In the genomic region with DNA sequence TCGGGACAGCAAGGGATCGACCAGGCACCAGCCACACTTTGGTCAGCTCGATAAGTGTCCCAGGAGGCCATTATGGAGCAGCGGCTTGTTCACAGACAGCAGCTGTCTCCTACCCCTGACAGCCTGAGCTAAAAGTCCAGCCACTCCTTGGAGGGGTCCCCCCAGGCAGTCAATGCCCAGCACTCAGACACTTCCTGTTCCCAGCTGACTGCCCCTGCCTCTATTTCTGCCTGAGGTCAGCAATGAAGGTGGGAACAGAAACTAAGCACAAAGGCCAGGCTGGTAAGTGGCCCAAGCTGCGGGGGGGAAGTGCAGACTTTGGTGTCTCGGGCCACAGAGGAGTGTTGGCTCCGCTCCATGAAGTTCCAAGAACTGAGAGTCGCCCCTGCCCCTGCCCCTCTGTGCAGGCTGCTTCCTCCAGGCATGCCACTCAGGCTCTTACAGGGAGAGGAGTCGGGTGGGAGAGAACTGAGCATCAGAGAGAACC, we compare ENCODE assay signal across 8 mouse cellular contexts.
DNase-seq lines count a peak whose midpoint lies in the region; ATAC-seq and TF ChIP-seq lines count a peak whose summit lies in the region.

No protein-coding gene starts in this region.

- intact Hi-C loops in left cerebral cortex, postnatal 10 days (cut with DNase I) = no loop called here
- intact Hi-C loops in left cerebral cortex, adult 2 months (cut with DNase I) = no loop called here

- no peaks in the 10 kb centered on the region; the same call in 1 of the 2 replicates for H3K9me3 ChIP-seq in hindbrain, embryonic 12.5 days (replicated peaks)

- 36% methylated on average over 9 of the region's 9 CpGs for WGBS in hindbrain, embryonic 12.5 days

- peaks cover 24% of the 10 kb centered on the region for H3K36me3 ChIP-seq in hindbrain, embryonic 12.5 days

- H3K27ac ChIP-seq in left cerebral cortex, adult 2 months = no peak overlapping the region
- H3K27ac ChIP-seq in hindbrain, embryonic 12.5 days = peak overlapping the region; percentile 66

- H3K4me2 ChIP-seq in hindbrain, embryonic 12.5 days (replicated peaks) = no peak overlapping the region

- ATAC-seq in hindbrain, embryonic 12.5 days (ENCODE audit: low FRiP score) = peak; percentile 41
- no peak for ATAC-seq in megakaryocyte progenitor cell, adult 5-6 weeks (replicated peaks; ENCODE audit: poor library complexity)
- no peak for ATAC-seq in megakaryocyte-erythroid progenitor cell, adult 5-6 weeks (replicated peaks; ENCODE audit: low FRiP score, low TSS enrichment, poor library complexity, severe bottlenecking)
- no peak for ATAC-seq in monocyte, adult 5-6 weeks (replicated peaks; ENCODE audit: insufficient number of reproducible peaks, low FRiP score, low TSS enrichment, poor library complexity, severe bottlenecking)

- no peak overlapping the region for H3K4me3 ChIP-seq in left cerebral cortex, adult 2 months
- H3K4me3 ChIP-seq in hindbrain, embryonic 12.5 days = no peak overlapping the region

- H3K4me1 ChIP-seq in hindbrain, embryonic 12.5 days = peaks cover 38% of the 10 kb centered on the region

- DNase-seq in left cerebral cortex, postnatal 10 days (ENCODE audit: extremely low spot score in 1 of 2, low spot score in 2 of 2) = peak; percentile 60 to 74
- no peak for DNase-seq in left cerebral cortex, adult 2 months (ENCODE audit: extremely low spot score in 1 of 2, low spot score in 2 of 2)
- DNase-seq in embryo, embryonic 9.5 days (ENCODE audit: extremely low spot score) = peak; percentile 12
- DNase-seq in lung, postnatal 10 days = peak; percentile 57

- TF ChIP-seq CTCF in left cerebral cortex, adult 2 months (IDR thresholded peaks at IDR 0.05) = no peak

- no peaks in the 10 kb centered on the region for H3K27me3 ChIP-seq in hindbrain, embryonic 12.5 days

- peak overlapping the region; percentile 23; the same call in 1 of the 2 replicates for H3K9ac ChIP-seq in hindbrain, embryonic 12.5 days

Comparison
In these comparisons a context has a peak if more than half of its experiments do, and no peak if none do; other contexts are left out.
1. DNase-seq: peak in left cerebral cortex, postnatal 10 days (2 of 2), embryo, embryonic 9.5 days (single experiment) and lung, postnatal 10 days (single experiment); none in left cerebral cortex, adult 2 months (0 of 2).